Comparison of ENCODE assay signal across 27 mouse cellular contexts in the genomic region with DNA sequence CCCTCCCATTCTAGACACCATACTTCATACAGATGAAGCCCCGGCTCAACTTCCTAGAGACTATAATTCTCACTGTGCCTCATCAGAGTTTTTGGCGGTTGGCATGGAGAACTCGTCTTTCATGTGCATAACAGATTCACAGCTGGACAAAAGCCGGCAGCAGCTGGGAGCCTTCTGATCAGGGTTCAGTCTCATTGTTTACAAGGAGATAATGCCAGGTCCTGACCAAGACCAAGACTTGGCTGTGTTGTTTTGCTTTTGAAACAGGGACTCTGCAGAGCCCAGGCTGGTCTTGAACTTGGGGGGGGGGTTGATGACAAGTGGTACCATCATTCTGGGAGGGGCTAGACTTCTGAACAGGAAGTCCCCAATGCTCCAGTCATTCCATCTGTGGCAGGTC.
DNase-seq lines count a peak whose midpoint lies in the region; ATAC-seq and TF ChIP-seq lines count a peak whose summit lies in the region.
"Had no signal": no experiment of that assay in that cellular context is flagged by ENCODE, and none has a peak within 500 bp of the region (broad histone marks: within the 10 kb centered on the region; RNA-seq: fewer than 3 reads in every experiment).

No protein-coding gene starts in this region.

- H3K27me3 ChIP-seq in hindbrain, postnatal 0 days (ENCODE audit: insufficient read depth, low read length), result no peaks in the 10 kb centered on the region
- no peaks in the 10 kb centered on the region for H3K27me3 ChIP-seq in hindbrain, embryonic 14.5 days (ENCODE audit: control insufficient read depth, insufficient read depth, low read length)
- no peaks in the 10 kb centered on the region for H3K27me3 ChIP-seq in lung, embryonic 16.5 days (ENCODE audit: control insufficient read depth, insufficient read depth, low read depth, low read length)
- H3K27me3 ChIP-seq: CH12.LX; embryonic facial prominence, embryonic 15.5 days; hindbrain, embryonic 15.5 days; intestine, embryonic 15.5 days; limb, embryonic 12.5 days; liver, embryonic 12.5 days; midbrain, embryonic 12.5 days had no signal

- WGBS in hindbrain, postnatal 0 days, result 18% methylated on average over 4 of the region's 4 CpGs
- WGBS in hindbrain, embryonic 14.5 days, result 22% methylated on average over 4 of the region's 4 CpGs
- 29% methylated on average over 4 of the region's 4 CpGs for WGBS in lung, embryonic 16.5 days
- 25% methylated on average over 4 of the region's 4 CpGs for WGBS in lung, adult 2 months

- no peak for TF ChIP-seq POLR2A in lung, adult 2 months (IDR thresholded peaks at IDR 0.05; ENCODE audit: borderline replicate concordance, extremely low read depth, low read depth, low read length)

- H3K9ac ChIP-seq in hindbrain, postnatal 0 days (replicated peaks; ENCODE audit: low read length), result no peak overlapping the region
- H3K9ac ChIP-seq in hindbrain, embryonic 14.5 days, result no peak overlapping the region
- no peak overlapping the region for H3K9ac ChIP-seq in lung, embryonic 16.5 days (ENCODE audit: low read length)
- H3K9ac ChIP-seq: embryonic facial prominence, embryonic 15.5 days; hindbrain, embryonic 15.5 days; intestine, embryonic 15.5 days; limb, embryonic 12.5 days; liver, embryonic 12.5 days; liver, postnatal 0 days; midbrain, embryonic 12.5 days had no signal

- no peak for TF ChIP-seq CTCF in hindbrain, postnatal 0 days (IDR thresholded peaks at IDR 0.05; ENCODE audit: low read depth)
- no peak for TF ChIP-seq CTCF in lung, adult 2 months (IDR thresholded peaks at IDR 0.05; ENCODE audit: insufficient read depth, low read length)

- intact Hi-C loops in heart, postnatal 10 days (cut with DNase I), result no loop called here

- no peaks in the 10 kb centered on the region; the same call in 1 of the 2 replicates for H3K36me3 ChIP-seq in hindbrain, postnatal 0 days (ENCODE audit: insufficient read depth, low read length)
- H3K36me3 ChIP-seq in hindbrain, embryonic 14.5 days (replicated peaks; ENCODE audit: control insufficient read depth, insufficient read depth), result no peaks in the 10 kb centered on the region
- no peaks in the 10 kb centered on the region for H3K36me3 ChIP-seq in lung, embryonic 16.5 days (ENCODE audit: control insufficient read depth, insufficient read depth, low read length)
- H3K36me3 ChIP-seq: embryonic facial prominence, embryonic 15.5 days; hindbrain, embryonic 15.5 days; intestine, embryonic 15.5 days; limb, embryonic 12.5 days; liver, embryonic 12.5 days; midbrain, embryonic 12.5 days had no signal

- H3K4me3 ChIP-seq in hindbrain, postnatal 0 days (ENCODE audit: low read length), result no peak overlapping the region
- H3K4me3 ChIP-seq in hindbrain, embryonic 14.5 days (replicated peaks; ENCODE audit: low read length), result no peak overlapping the region
- no peak overlapping the region for H3K4me3 ChIP-seq in lung, embryonic 16.5 days (ENCODE audit: low read length)
- H3K4me3 ChIP-seq in lung, adult 2 months (replicated peaks; ENCODE audit: extremely low read depth, low read depth, low read length), result no peak overlapping the region
- H3K4me3 ChIP-seq: embryonic facial prominence, embryonic 15.5 days; hindbrain, embryonic 15.5 days; intestine, embryonic 15.5 days; left cerebral cortex, adult 2 months; limb, embryonic 12.5 days; liver, embryonic 12.5 days; midbrain, embryonic 12.5 days had no signal

- ATAC-seq in hindbrain, postnatal 0 days, result no peak
- no peak for ATAC-seq in hindbrain, embryonic 14.5 days (ENCODE audit: low FRiP score)
- ATAC-seq in lung, embryonic 16.5 days (ENCODE audit: low read depth), result peak; percentile 49; the same call in 1 of the 2 replicates
- ATAC-seq: forebrain, embryonic 14.5 days; intestine, embryonic 15.5 days; liver, embryonic 12.5 days; liver, postnatal 0 days had no signal

- no peak overlapping the region for H3K27ac ChIP-seq in hindbrain, postnatal 0 days
- no peak overlapping the region for H3K27ac ChIP-seq in hindbrain, embryonic 14.5 days
- H3K27ac ChIP-seq in lung, embryonic 16.5 days (ENCODE audit: low read length), result no peak overlapping the region
- H3K27ac ChIP-seq: embryonic facial prominence, embryonic 15.5 days; hindbrain, embryonic 15.5 days; intestine, embryonic 15.5 days; limb, embryonic 12.5 days; liver, embryonic 12.5 days; midbrain, embryonic 12.5 days had no signal

- peak; percentile 19 for DNase-seq in embryo, embryonic 10.5 days (ENCODE audit: low spot score)
- DNase-seq in embryo, embryonic 10 days (ENCODE audit: low spot score), result no peak
- peak; percentile 10 for DNase-seq in hindbrain, postnatal 0 days (ENCODE audit: low spot score)
- no peak for DNase-seq in hindbrain, embryonic 14.5 days (ENCODE audit: low spot score)
- DNase-seq in lung, adult 2 months, result no peak
- peak; percentile 15 to 74 for DNase-seq in lung, postnatal 4 days
- DNase-seq in heart, postnatal 10 days, result no peak
- DNase-seq: adrenal gland, adult 8-10 months; cerebellum, adult 11 months; cerebellum, adult 9-10 months; cerebellum, postnatal 36 days; gastrocnemius, postnatal 14 days; kidney, adult 2 months; liver, postnatal 0 days; retina, postnatal 1 day; right cerebral cortex, postnatal 14 days; thymus, postnatal 14 days had no signal

- no peak overlapping the region for H3K4me2 ChIP-seq in hindbrain, postnatal 0 days (ENCODE audit: low read depth, low read length)
- no peak overlapping the region for H3K4me2 ChIP-seq in hindbrain, embryonic 14.5 days (replicated peaks)
- H3K4me2 ChIP-seq in lung, embryonic 16.5 days (ENCODE audit: low read depth, low read length), result no peak overlapping the region
- H3K4me2 ChIP-seq: embryonic facial prominence, embryonic 15.5 days; hindbrain, embryonic 15.5 days; intestine, embryonic 15.5 days; limb, embryonic 12.5 days; liver, embryonic 12.5 days; midbrain, embryonic 12.5 days had no signal

- H3K4me1 ChIP-seq in hindbrain, postnatal 0 days (ENCODE audit: insufficient read depth, low read length), result no peaks in the 10 kb centered on the region
- no peaks in the 10 kb centered on the region for H3K4me1 ChIP-seq in hindbrain, embryonic 14.5 days (replicated peaks; ENCODE audit: control insufficient read depth, insufficient read depth, low read length)
- no peaks in the 10 kb centered on the region for H3K4me1 ChIP-seq in lung, embryonic 16.5 days (replicated peaks; ENCODE audit: control insufficient read depth, insufficient read depth, low read length)
- no peaks in the 10 kb centered on the region for H3K4me1 ChIP-seq in lung, adult 2 months (ENCODE audit: control insufficient read depth, insufficient read depth, low read length)
- H3K4me1 ChIP-seq: embryonic facial prominence, embryonic 15.5 days; hindbrain, embryonic 15.5 days; intestine, embryonic 15.5 days; limb, embryonic 12.5 days; liver, embryonic 12.5 days had no signal

- no peaks in the 10 kb centered on the region for H3K9me3 ChIP-seq in hindbrain, postnatal 0 days (ENCODE audit: low read length)
- no peaks in the 10 kb centered on the region for H3K9me3 ChIP-seq in hindbrain, embryonic 14.5 days (ENCODE audit: control insufficient read depth, low read length)
- no peaks in the 10 kb centered on the region for H3K9me3 ChIP-seq in lung, embryonic 16.5 days (ENCODE audit: control insufficient read depth, low read length)
- H3K9me3 ChIP-seq: embryonic facial prominence, embryonic 15.5 days; hindbrain, embryonic 15.5 days; intestine, embryonic 15.5 days; limb, embryonic 12.5 days; liver, embryonic 12.5 days; midbrain, embryonic 12.5 days had no signal

Comparison
In these comparisons a context has a peak if more than half of its experiments do, and no peak if none do; other contexts are left out.
1. DNase-seq: peak in embryo, embryonic 10.5 days (single experiment), hindbrain, postnatal 0 days (single experiment) and lung, postnatal 4 days (2 of 2); none in embryo, embryonic 10 days (single experiment), hindbrain, embryonic 14.5 days (single experiment), lung, adult 2 months (single experiment) and heart, postnatal 10 days (0 of 2).